Mouse (Mus musculus): Measurements from ENCODE around the gene Dennd4a. TPM values are rescaled to one million over a fixed set of nuclear protein-coding genes. Genes with fewer than 3 reads are reported as not detected.
A peak's percentile ranks its signal among the peaks of the same experiment; 100 is the strongest.

Gene Dennd4a
- polyA plus RNA-seq, 1 experiment from 2014 or later, result 10.7 TPM

GRCm38 (mm10) chr9:64956337-64956736 is 145.2 kb downstream of the Dennd4a start:
- H3K36me3 ChIP-seq (ENCODE audit: control insufficient read depth, insufficient read depth, low read length), result no peaks in the 10 kb centered on the region
- DNase-seq (ENCODE audit: low spot score) (peak; percentile 60), ATAC-seq (replicated peaks; ENCODE audit: low FRiP score) (no peak)
- WGBS, result 29% methylated on average over 12 of the region's 12 CpGs
- H3K27ac ChIP-seq (ENCODE audit: low read depth, low read length), result no peak overlapping the region
- H3K4me1 ChIP-seq (replicated peaks; ENCODE audit: control insufficient read depth, insufficient read depth, low read length), result 0 out of 2 replicates have a peak, but pooled peaks cover 2% of the 10 kb centered on the region
- H3K9ac ChIP-seq (ENCODE audit: low read length), result no peak overlapping the region
- 0 out of 2 replicates have a peak overlapping the region, but pooled peaks have one; percentile 8 for H3K4me2 ChIP-seq (ENCODE audit: low read depth, low read length, severe bottlenecking)
- no peak overlapping the region for H3K4me3 ChIP-seq (ENCODE audit: low read depth, low read length)
- H3K27me3 ChIP-seq (ENCODE audit: control insufficient read depth, insufficient read depth, low read length), result no peaks in the 10 kb centered on the region
- H3K9me3 ChIP-seq (ENCODE audit: control insufficient read depth, low read length), result no peaks in the 10 kb centered on the region

GRCm38 (mm10) chr9:64957276-64957675 is 146.1 kb downstream of the Dennd4a start:
- no peaks in the 10 kb centered on the region; the same call in 1 of the 2 replicates for H3K36me3 ChIP-seq (ENCODE audit: control insufficient read depth, insufficient read depth, low read length)
- no peak overlapping the region for H3K27ac ChIP-seq (ENCODE audit: low read depth, low read length)
- no peak overlapping the region for H3K4me3 ChIP-seq (ENCODE audit: low read depth, low read length)
- no peaks in the 10 kb centered on the region for H3K27me3 ChIP-seq (ENCODE audit: control insufficient read depth, insufficient read depth, low read length)
- H3K4me1 ChIP-seq (replicated peaks; ENCODE audit: control insufficient read depth, insufficient read depth, low read length), result peaks cover 6% of the 10 kb centered on the region
- ATAC-seq (replicated peaks; ENCODE audit: low FRiP score), result no peak
- no peak overlapping the region for H3K9ac ChIP-seq (ENCODE audit: low read length)
- no peaks in the 10 kb centered on the region for H3K9me3 ChIP-seq (ENCODE audit: control insufficient read depth, low read length)
- H3K4me2 ChIP-seq (ENCODE audit: low read depth, low read length, severe bottlenecking), result no peak overlapping the region
- no peak for DNase-seq (ENCODE audit: low spot score)
- WGBS, result 78% methylated on average over 3 of the region's 3 CpGs

DNA sequence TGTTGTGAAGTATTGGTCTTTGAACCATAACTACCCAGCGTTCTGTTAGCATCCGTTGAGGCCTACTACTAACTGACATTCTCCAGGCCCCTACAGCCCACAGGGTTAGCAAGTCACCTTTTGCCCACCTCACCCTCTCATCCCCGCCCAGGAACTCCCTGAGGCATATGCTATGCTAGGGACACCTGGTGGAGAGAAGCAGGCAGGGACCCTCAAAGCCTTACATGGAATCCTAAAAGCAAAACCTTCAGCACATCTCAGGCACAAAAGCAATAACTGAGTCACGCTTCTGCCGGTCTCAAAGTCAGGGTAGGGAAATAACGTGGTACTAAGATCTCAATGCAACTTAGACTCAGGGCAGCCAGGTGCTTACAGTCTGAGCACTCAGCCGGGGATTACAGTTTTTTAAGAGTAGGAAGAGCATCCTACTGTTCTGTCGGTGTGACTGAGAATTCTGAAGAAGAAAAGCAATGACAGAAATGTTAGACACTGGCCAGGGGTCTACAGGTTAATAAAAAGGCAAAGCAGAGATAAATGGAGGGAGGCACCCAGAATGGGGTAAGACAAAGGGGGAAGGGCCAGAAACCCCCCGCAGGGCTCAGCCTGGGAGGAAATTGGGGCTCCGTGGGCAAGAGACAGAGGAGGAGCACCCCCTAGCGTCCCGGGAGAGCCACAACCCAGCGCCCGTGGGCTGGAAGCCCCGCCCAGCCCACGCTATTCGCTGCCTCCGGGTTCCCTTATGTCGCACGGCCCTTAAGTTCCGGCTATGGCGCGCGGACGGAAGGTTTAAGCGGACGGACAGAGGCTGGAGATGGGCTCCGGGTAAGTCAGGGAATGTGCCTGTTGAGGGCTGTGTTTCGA is 149.2 kb downstream of the Dennd4a start, which contains the start of gene Ints14:
Gene Ints14 (plus strand): TSS at position 789 of the 861 bp plus-strand sequence.
- H3K9me3 ChIP-seq (ENCODE audit: control insufficient read depth, low read length), result no peaks in the 10 kb centered on the region
- peaks cover 3% of the 10 kb centered on the region; the same call in 1 of the 2 replicates for H3K36me3 ChIP-seq (ENCODE audit: control insufficient read depth, insufficient read depth, low read length)
- H3K4me3 ChIP-seq (ENCODE audit: low read depth, low read length), result peak within 1 kb of the TSS; percentile 65
- H3K27me3 ChIP-seq (ENCODE audit: control insufficient read depth, insufficient read depth, low read length), result no peaks in the 10 kb centered on the region
- 4% methylated on average over 29 of the region's 29 CpGs for WGBS
- ATAC-seq (replicated peaks; ENCODE audit: low FRiP score) (peak; percentile 96), DNase-seq (ENCODE audit: low spot score) (peak; percentile 98)
- H3K4me2 ChIP-seq (ENCODE audit: low read depth, low read length, severe bottlenecking), result peak within 1 kb of the TSS; percentile 48
- H3K27ac ChIP-seq (ENCODE audit: low read depth, low read length), result peak within 1 kb of the TSS; percentile 55
- H3K9ac ChIP-seq (ENCODE audit: low read length), result peak within 1 kb of the TSS; percentile 87
- H3K4me1 ChIP-seq (replicated peaks; ENCODE audit: control insufficient read depth, insufficient read depth, low read length), result peaks cover 6% of the 10 kb centered on the region

GRCm38 (mm10) chr9:64960978-64961320 is 149.8 kb downstream of the Dennd4a start:
- H3K4me1 ChIP-seq (replicated peaks; ENCODE audit: control insufficient read depth, insufficient read depth, low read length), result peaks cover 6% of the 10 kb centered on the region
- H3K9ac ChIP-seq (ENCODE audit: low read length), result peak overlapping the region; percentile 87
- H3K4me2 ChIP-seq (ENCODE audit: low read depth, low read length, severe bottlenecking), result peak overlapping the region; percentile 48
- H3K27me3 ChIP-seq (ENCODE audit: control insufficient read depth, insufficient read depth, low read length), result no peaks in the 10 kb centered on the region
- WGBS, result 0% methylated on average over 17 of the region's 17 CpGs
- H3K36me3 ChIP-seq (ENCODE audit: control insufficient read depth, insufficient read depth, low read length), result peaks cover 3% of the 10 kb centered on the region; the same call in 1 of the 2 replicates
- H3K9me3 ChIP-seq (ENCODE audit: control insufficient read depth, low read length), result no peaks in the 10 kb centered on the region
- ATAC-seq (replicated peaks; ENCODE audit: low FRiP score) (peak; percentile 81; the same call in 1 of the 2 replicates), DNase-seq (ENCODE audit: low spot score) (no peak)
- peak overlapping the region; percentile 55 for H3K27ac ChIP-seq (ENCODE audit: low read depth, low read length)
- peak overlapping the region; percentile 65 for H3K4me3 ChIP-seq (ENCODE audit: low read depth, low read length)

Other genes with a start within 250 kb of the Dennd4a start
- gene Rab11a, start 73.6 kb upstream of the Dennd4a start, polyA plus RNA-seq (2014; fragmentation: Nextera tagmentation; extraction: Ambion mirVana), result 253 and 282 TPM in 2 replicates
- 0.05 and 0.07 TPM in 2 replicates for gene Slc24a1, start 140.3 kb downstream of the Dennd4a start, polyA plus RNA-seq (2014; fragmentation: Nextera tagmentation; extraction: Ambion mirVana)
- 74.1 and 77.0 TPM in 2 replicates for gene Ints14, start 149.6 kb downstream of the Dennd4a start, polyA plus RNA-seq (2014; fragmentation: Nextera tagmentation; extraction: Ambion mirVana)
- gene Hacd3, start 210.4 kb downstream of the Dennd4a start, polyA plus RNA-seq (2014; fragmentation: Nextera tagmentation; extraction: Ambion mirVana), result 111 and 120 TPM in 2 replicates
- 43.9 and 44.8 TPM in 2 replicates for gene Dpp8, start 221.1 kb downstream of the Dennd4a start, polyA plus RNA-seq (2014; fragmentation: Nextera tagmentation; extraction: Ambion mirVana)